Mouse (Mus musculus): Measurements from ENCODE around the gene Bpgm.

The Bpgm gene

DNA sequence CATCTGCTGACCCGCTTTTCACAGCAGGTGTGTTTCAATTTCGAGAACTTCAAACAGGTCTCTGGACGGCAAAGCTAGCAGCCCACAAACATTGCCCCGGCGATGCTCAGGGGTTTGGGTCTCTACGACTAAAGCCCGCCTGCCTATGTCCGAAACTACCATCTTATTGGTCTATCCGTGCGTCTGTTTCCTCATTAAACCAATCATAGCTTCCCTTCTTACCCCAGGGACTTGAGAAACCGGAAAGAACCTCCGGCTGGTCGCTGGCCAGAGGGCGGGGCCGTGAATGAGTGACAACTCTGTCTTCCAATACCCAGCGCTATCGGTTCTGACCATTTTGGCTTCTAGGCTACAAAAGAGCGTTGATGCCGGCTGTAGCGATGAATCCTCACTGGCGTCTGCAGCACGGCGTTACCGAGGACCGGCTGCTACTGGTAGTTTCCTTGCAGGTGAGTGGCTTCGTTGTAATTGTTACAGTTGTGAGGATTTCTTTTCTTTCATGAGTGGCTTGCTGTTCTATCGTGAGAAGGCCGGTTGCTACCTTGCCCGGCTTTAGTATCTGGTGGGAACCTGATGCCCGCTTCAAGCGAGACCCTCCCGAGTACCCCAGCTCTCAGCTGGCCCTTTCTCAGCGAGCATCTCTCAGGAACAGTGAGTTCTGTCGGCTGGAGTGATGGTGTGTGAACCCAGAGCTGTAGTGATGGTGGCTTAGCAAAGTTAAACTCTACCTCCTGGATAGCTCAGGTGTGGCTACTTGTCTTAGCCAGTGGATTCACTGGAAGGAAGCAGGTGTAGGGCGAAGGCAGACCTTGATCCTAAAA is at the start of gene Bpgm:
Bpgm (plus strand) TSS at position 234 of the 821 bp plus-strand sequence.
- DNase-seq, result peak; percentile 95 to 99

- no peak for DNase-seq
Observed at GRCm38 (mm10) chr6:34439006-34439405, 37.0 kb upstream of the Bpgm start.

DNA sequence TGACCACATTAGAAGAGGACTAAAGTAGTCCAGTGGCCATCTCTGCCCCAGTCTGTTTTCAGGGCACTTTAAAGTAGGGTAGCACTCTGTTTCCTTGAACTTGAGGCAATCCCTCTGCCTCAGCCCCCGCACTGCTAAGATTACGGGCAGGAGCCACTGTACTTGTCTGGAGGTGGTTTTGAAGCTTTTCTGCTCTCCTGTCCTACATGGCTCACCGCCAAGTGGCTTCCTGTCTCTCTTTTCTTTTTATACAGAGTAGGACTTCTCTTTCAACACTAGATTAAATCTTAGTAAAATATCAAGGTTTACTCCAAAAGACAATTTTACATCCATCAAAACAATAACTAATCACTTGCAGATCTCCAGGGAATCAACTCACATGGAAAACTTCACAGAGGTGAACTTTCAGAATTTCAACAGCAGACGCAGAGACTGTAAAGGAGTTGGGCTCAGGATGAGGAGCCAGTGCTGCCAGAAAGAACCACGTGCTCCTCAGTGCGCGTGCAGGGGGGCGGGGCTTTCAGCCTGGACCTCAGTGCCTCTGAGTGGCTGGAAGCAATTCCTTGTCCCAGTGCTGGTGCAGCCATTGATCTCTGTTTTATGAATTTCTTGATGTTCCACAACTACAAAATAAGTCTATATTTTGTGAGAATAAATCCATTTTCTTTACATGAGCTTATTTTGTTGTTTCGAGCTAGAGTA is 34.3 kb upstream of the Bpgm start:
- no peak for DNase-seq

GRCm38 (mm10) chr6:34443791-34444190 is 32.2 kb upstream of the Bpgm start:
- DNase-seq, result no peak

DNA sequence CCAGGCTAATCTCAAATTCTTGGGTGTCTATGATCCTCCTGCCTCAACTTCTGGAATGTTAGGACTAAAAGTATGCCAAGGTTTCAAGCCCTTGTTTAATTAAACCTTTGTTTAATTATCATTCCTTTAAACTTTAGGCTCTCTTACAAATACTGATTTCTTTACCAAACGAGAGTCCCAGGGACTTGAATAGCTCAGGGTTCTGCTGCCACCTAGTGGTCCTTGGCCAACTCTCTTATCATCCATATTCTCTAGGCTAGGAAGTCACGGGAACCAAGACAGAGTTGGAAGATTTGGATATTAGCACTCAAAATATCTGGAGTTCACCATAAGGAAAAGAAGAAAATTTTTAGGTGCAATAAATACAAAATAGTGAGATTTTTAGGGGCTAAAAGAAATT is 28.0 kb upstream of the Bpgm start:
- DNase-seq, result peak; percentile 13 to 69

DNA sequence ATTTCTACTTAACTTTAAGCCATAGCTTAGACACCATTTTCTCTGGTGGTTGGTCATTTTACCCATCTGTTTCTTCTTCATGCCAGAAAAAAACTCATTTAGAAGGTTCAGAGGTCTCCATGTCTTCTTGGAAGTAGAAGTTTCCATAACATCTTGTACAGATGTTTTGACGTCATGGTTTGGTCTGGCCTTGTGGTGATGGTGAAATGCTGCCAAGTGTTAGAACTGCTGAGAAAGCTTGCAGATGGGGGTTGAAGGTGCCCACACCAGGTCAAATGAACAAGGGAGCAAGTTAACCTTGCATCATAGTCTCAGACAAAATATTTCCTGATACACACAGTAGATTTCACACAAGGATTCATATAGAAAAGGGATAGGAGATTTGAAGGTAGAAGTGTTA is 27.3 kb upstream of the Bpgm start:
- no peak for DNase-seq

DNA sequence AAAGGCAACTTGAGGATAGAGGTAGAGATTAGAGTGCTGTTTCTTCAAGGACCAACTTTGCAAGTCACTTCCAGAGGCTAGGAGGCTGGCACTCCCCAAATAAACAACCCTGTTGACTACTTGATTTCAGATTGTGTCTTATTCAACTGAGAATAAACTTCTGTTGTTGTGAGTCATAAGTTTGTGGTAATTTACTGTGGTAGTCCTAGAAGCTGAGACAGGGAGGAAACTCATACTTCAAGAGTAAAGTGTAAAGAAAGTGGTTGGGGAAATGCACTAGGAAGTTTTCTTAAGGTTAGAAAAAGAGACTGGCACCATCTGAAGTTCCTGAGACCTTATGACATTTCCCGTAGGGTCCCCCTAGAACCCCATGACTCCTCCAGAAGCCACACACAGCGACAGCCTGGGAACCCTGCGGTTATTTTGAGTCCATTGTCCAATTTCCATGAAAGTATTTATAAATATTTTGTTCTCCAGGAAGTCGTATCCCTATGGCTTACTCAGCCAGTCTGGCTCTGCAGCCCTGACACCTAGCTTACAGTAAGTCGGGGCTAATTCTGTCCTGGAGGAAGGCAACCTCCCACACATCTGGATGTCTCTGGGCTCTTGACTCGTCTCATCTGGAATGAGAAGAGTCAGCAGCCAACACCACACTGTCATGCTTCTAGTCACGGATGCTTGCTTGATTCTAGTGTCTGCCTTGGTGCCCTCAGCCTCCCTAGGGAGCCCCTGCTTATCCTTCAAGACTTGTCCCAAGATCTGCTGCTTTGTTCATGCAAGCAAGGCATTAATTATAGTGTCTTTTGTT is 22.8 kb upstream of the Bpgm start:
- no peak for DNase-seq

- DNase-seq, result no peak
Observed at GRCm38 (mm10) chr6:34459456-34459855, 16.6 kb upstream of the Bpgm start.

- DNase-seq, result no peak
Observed at GRCm38 (mm10) chr6:34460651-34461050, 15.4 kb upstream of the Bpgm start.

GRCm38 (mm10) chr6:34463582-34463981 is 12.4 kb upstream of the Bpgm start:
- no peak for DNase-seq

DNA sequence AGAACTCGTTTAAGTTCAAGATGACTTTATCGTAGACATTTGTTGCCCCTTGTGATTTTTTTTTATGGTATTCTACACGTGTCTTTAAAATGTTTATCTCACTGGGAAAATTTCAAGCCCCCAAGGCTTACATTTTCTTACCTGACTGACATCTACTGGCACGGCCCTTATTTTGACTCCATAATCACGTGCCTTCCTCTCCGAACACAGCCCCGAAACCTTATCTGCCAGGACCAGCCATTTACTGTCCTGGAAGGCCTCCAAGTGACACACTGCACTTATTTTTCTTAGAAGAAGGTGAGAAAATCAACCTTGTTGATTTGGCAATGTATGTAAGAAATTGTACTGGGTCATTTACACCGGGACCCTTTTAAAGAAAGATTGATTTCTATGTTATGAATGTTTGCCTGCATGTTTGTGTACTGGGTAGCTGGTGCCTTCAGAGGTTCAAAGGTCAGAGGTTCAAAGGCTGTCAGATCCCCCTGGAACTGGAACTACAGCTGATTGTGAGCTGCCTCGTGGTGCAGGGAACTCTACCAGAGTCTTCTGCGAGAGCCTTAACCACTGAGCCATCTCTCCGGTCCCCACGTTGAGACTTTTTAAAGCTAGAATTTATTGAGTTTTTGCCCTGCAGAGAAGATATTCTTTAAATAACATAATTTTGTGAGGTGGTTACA is 4.4 kb upstream of the Bpgm start:
- DNase-seq, result no peak

- DNase-seq, result no peak
Observed at GRCm38 (mm10) chr6:34473346-34473745, 2.7 kb upstream of the Bpgm start.

DNA sequence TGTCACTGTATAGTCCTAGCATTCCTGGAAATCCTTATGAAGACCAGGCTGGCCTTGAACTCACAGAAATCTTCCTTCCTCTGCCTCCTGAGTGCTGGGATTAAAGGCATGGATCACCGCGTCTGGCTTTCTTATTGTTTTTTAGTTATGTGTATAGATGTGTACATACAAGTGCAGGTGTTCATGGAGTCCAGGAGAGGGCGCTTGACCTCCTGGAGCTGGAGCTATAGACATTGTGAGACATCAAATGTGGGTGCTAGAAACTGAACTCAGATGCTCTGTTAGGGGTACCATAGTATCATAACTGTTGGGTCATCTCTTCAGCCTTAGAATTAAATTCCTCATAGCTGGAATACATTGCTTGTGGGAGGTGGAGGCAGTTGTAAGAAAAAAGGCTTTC is 2.0 kb upstream of the Bpgm start:
- no peak for DNase-seq

GRCm38 (mm10) chr6:34475391-34475790 is 616 bp upstream of the Bpgm start:
- no peak for DNase-seq

DNA sequence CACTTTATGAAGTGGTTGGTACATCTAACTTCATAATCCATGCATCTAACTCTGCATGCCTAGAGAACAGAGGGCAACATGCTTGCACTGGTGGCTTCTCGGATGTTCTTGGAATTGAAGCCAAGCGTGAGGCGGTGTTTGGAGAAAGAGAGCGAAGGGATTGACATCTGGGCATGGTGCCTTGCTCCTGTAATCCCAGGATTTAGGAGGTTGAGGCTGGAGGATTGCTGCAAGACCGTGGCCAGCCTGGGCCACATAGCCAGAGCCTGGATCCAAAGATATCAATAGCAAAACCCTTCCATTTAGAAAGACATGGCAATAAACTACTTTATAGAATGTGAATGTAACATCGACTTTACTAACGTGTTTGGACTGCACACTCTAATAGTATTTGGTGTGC is 2.0 kb downstream of the Bpgm start:
- no peak for DNase-seq

DNA sequence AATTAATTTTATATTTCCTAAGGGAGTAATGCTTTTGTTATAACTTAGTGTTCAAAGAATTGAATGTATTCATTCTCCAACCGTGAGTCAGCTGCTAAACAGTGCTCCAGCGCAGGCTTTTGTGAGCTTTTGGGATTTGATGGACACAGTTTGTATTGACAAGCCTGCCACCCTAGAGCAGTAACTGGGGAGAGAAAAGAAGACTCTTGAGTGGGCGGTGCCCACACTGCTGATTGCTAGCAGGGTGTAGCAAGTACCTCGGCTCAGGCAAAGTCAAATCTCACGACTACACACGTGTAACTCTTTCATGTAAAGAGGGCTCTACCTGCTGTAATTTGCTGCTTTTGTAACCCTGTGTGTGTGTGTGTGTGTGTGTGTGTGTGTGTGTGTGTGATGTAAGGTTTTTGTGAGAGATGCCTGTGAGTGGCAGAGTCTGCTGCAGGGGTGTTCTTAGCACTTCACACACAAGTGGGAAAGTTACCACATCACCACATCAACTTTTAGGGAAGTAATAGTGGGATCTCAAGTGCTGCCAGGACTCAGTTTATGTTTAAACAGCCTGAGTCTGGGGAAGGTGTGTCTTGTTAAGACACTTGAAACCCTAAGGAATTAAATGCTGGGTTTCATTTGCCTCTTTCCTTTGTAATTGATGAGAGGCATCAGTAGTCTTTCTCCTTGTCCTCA is 2.8 kb downstream of the Bpgm start:
- DNase-seq, result no peak

- DNase-seq, result no peak
Observed at GRCm38 (mm10) chr6:34479531-34479930, 3.5 kb downstream of the Bpgm start.

GRCm38 (mm10) chr6:34480749-34481148 is 4.7 kb downstream of the Bpgm start:
- no peak for DNase-seq

DNA sequence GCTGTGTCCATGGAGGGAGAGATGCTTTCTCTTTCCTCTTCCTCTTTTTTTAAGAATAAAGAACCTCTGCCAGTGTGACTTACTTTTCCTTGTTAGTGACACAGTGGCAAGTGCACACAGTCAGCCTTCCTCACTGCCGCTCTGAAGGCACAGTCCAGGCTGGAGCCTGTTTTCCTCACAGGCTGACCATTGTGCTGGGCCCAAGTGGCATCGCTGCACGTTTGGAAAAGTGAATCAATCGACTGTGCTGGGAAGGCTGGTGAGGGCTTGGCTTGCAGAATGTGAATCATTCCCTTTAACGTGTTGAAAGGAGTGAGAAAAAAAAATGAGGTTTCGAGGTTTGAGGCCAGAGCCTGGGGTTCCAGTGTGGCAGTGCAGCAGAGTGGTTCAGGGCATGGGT is 5.3 kb downstream of the Bpgm start:
- no peak for DNase-seq

- DNase-seq, result no peak
Observed at GRCm38 (mm10) chr6:34482842-34483241, 6.8 kb downstream of the Bpgm start.

GRCm38 (mm10) chr6:34483390-34483789 is 7.4 kb downstream of the Bpgm start:
- no peak for DNase-seq

- DNase-seq, result no peak
Observed at GRCm38 (mm10) chr6:34483811-34484210, 7.8 kb downstream of the Bpgm start.

Measured in spleen, adult 18-20 months (tissue).